Mouse (Mus musculus) olfactory bulb, adult 2 months (tissue): ENCODE results near the gene Ntn3.

Experiments used
- CTCF ChIP-seq: fragments of 200-500 bp; IDR thresholded peaks from 2 replicates; pipeline ENCODE4 v1.5.1; 2012; ENCODE audit warnings: low read depth, mild to moderate bottlenecking, low read length, moderate library complexity; ENCODE audit not compliant: insufficient read depth
- POLR2A ChIP-seq: fragments of 200-500 bp; IDR thresholded peaks from 2 replicates; pipeline ENCODE4 v1.6.1; 2012; ENCODE audit warnings: mild to moderate bottlenecking, low read depth, low read length, moderate library complexity; ENCODE audit not compliant: insufficient read depth

DNA sequence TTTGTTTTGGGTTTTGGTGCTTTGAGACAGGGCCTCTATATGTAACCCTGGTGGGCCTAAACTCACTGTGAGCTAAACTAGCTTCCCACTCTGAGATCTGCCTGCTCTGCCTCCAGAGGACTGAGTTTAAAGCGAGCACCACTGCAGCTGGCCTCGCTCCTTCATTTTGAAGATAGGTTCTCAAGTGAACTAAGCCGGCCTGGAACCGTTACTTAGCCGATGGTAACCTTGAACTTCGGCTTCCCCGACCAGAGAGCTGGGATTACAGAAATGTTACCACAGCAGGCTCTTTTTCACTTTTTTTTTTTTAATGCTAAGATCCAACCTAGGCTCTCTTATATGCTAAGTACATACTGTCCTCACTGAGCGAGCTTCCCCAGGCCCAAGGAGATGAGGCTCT is 16.1 kb downstream of the Ntn3 start:
- no peak for TF ChIP-seq CTCF
- no peak for TF ChIP-seq POLR2A
